Comparison of ENCODE assay signal across 28 mouse cellular contexts in genomic region chr1:66932052-66932451, GRCm38 (mm10). TPM values are rescaled to one million over a fixed set of nuclear protein-coding genes. Genes with fewer than 3 reads are reported as not detected.
"Had no signal": no experiment of that assay in that cellular context is flagged by ENCODE, and none has a peak within 500 bp of the region (broad histone marks: within the 10 kb centered on the region; RNA-seq: fewer than 3 reads in every experiment).

No protein-coding gene starts in this region.

- H3K4me1 ChIP-seq: hindbrain, embryonic 10.5 days; hindbrain, embryonic 12.5 days; intestine, embryonic 15.5 days; limb, embryonic 15.5 days; liver, embryonic 12.5 days had no signal

- H3K9me3 ChIP-seq: heart, embryonic 10.5 days; heart, embryonic 12.5 days; hindbrain, embryonic 10.5 days; hindbrain, embryonic 12.5 days; intestine, embryonic 15.5 days; limb, embryonic 13.5 days; limb, embryonic 15.5 days; liver, embryonic 12.5 days had no signal

- H3K36me3 ChIP-seq: heart, embryonic 10.5 days; heart, embryonic 12.5 days; hindbrain, embryonic 10.5 days; hindbrain, embryonic 12.5 days; intestine, embryonic 15.5 days; limb, embryonic 13.5 days; limb, embryonic 15.5 days; liver, embryonic 12.5 days had no signal

- H3K4me2 ChIP-seq: heart, embryonic 12.5 days; hindbrain, embryonic 12.5 days; hindbrain, embryonic 14.5 days; intestine, embryonic 15.5 days; limb, embryonic 13.5 days; limb, embryonic 15.5 days; liver, embryonic 12.5 days had no signal

- DNase-seq: gastrocnemius, postnatal 10 days; gastrocnemius, postnatal 36 days; heart, adult 11 months; heart, adult 2 months; heart, postnatal 10 days; heart, postnatal 4 days; kidney, adult 18-20 months; kidney, adult 8-10 months; kidney, postnatal 10 days; kidney, postnatal 25 days; kidney, postnatal 4 days; left cerebral cortex, postnatal 4 days had no signal

- H3K4me3 ChIP-seq: heart, adult 2 months; heart, embryonic 10.5 days; heart, embryonic 12.5 days; hindbrain, embryonic 10.5 days; hindbrain, embryonic 12.5 days; intestine, embryonic 15.5 days; layer of hippocampus, adult 2 months; left cerebral cortex, adult 2 months; limb, embryonic 13.5 days; limb, embryonic 15.5 days; liver, embryonic 12.5 days had no signal

- H3K9ac ChIP-seq: heart, embryonic 12.5 days; hindbrain, embryonic 12.5 days; hindbrain, embryonic 14.5 days; intestine, embryonic 15.5 days; limb, embryonic 13.5 days; limb, embryonic 15.5 days; liver, embryonic 12.5 days; liver, embryonic 14.5 days had no signal

- H3K27ac ChIP-seq: heart, adult 2 months; heart, embryonic 10.5 days; hindbrain, embryonic 10.5 days; hindbrain, embryonic 12.5 days; hindbrain, embryonic 14.5 days; intestine, embryonic 15.5 days; layer of hippocampus, adult 2 months; left cerebral cortex, adult 2 months; limb, embryonic 13.5 days; limb, embryonic 15.5 days; liver, embryonic 12.5 days; liver, embryonic 14.5 days had no signal

- H3K27me3 ChIP-seq: heart, embryonic 12.5 days; hindbrain, embryonic 12.5 days; intestine, embryonic 15.5 days; limb, embryonic 13.5 days; limb, embryonic 15.5 days; liver, embryonic 12.5 days had no signal

- ATAC-seq: hindbrain, embryonic 16.5 days; inflammation-experienced regulatory T-cells, adult 6 months; intestine, embryonic 15.5 days; intestine, postnatal 0 days; liver, embryonic 12.5 days had no signal

RNA-seq across cellular contexts. Expression of gene Myl1, which starts 13.2 kb away (rescaled TPM):
- polyA plus RNA-seq: inflammation-experienced regulatory T-cells, adult 6 months; liver, adult 2 months had no signal
